Mouse (Mus musculus) CH12.LX (cell line): Measurements from ENCODE around the gene Engase. TPM values are rescaled to one million over a fixed set of nuclear protein-coding genes. Genes with fewer than 3 reads are reported as not detected.

Source experiments
- DNase-seq: peaks from one replicate; pipeline ENCODE4 v3.0.0-alpha.2; 2013; ENCODE audit errors: extremely low read depth
- H3K27ac ChIP-seq: 2 replicates; pipeline ENCODE4 v1.5.1; 2012; ENCODE audit warnings: low read depth, mild to moderate bottlenecking, control low read depth, moderate library complexity; ENCODE audit not compliant: insufficient read depth
- H3K27me3 ChIP-seq: replicated peaks from 2 replicates; pipeline ENCODE3; 2012; ENCODE audit warnings: inconsistent platforms
- H3K36me3 ChIP-seq, 2 experiments: replicated peaks in 1 of 2; 2 replicates each; pipeline versions ENCODE3 to v1.6.1; 2012; ENCODE audit warnings: inconsistent platforms in 1 of 2, low read length in 1 of 2, mild to moderate bottlenecking in 1 of 2, mixed read lengths in 1 of 2, moderate library complexity in 1 of 2; ENCODE audit not compliant: control insufficient read depth in 1 of 2, insufficient read depth in 1 of 2
- H3K4me1 ChIP-seq, 2 experiments: 2 replicates each; pipeline ENCODE4 v1.6.1; 2012; ENCODE audit warnings: inconsistent platforms in 1 of 2, moderate library complexity in 1 of 2; ENCODE audit not compliant: insufficient read depth in 2 of 2, control insufficient read depth in 1 of 2
- H3K4me2 ChIP-seq: 2 replicates; pipeline ENCODE4 v1.6.1; 2012; ENCODE audit warnings: low read depth, mild to moderate bottlenecking, control low read depth; ENCODE audit not compliant: poor library complexity, insufficient read depth, severe bottlenecking
- H3K4me3 ChIP-seq, 3 experiments: fragments of 150-350 bp in 1 of 3; sonication (generic) in 1 of 3; replicated peaks in 1 of 3; 2 replicates each; pipeline versions ENCODE3 to v1.5.1; 2011 to 2012; ENCODE audit warnings: low read depth in 2 of 3, low read length in 2 of 3, mild to moderate bottlenecking in 2 of 3, moderate library complexity in 2 of 3, control low read depth in 1 of 3, improper control_type of control experiment in 1 of 3, inconsistent platforms in 1 of 3, mixed read lengths in 1 of 3; ENCODE audit not compliant: poor library complexity in 1 of 3
- H3K79me2 ChIP-seq: replicated peaks from 2 replicates; pipeline ENCODE4 v1.6.1; 2012; ENCODE audit warnings: mild to moderate bottlenecking, moderate library complexity; ENCODE audit not compliant: control insufficient read depth, poor library complexity, insufficient read depth, severe bottlenecking; ENCODE audit errors: extremely low read depth
- H3K9ac ChIP-seq: 2 replicates; pipeline ENCODE4 v1.6.1; 2012; ENCODE audit warnings: low read depth, mild to moderate bottlenecking, control low read depth, moderate library complexity; ENCODE audit not compliant: insufficient read depth
- H3K9me3 ChIP-seq: replicated peaks from 2 replicates; pipeline ENCODE3; 2012; ENCODE audit warnings: low read length, inconsistent platforms, mixed read lengths
- CHD1 ChIP-seq: IDR thresholded peaks from 2 replicates; pipeline ENCODE4 v1.6.1; 2012; ENCODE audit warnings: low read depth, low read length, improper control_type of control experiment, inconsistent platforms
- CTCF ChIP-seq, 2 experiments: IDR thresholded peaks in 1 of 2; conservative IDR thresholded peaks in 1 of 2; 2 replicates each; pipeline ENCODE4 v1.5.1; 2011 to 2012; ENCODE audit warnings: low read depth in 2 of 2, low read length in 2 of 2, improper control_type of control experiment in 1 of 2, inconsistent platforms in 1 of 2, mild to moderate bottlenecking in 1 of 2, moderate library complexity in 1 of 2
- ELF1 ChIP-seq: IDR thresholded peaks from 2 replicates; pipeline ENCODE4 v1.6.1; 2014; ENCODE audit warnings: low read depth, mild to moderate bottlenecking, inconsistent platforms, low read length, improper control_type of control experiment
- EP300 ChIP-seq: IDR thresholded peaks from 2 replicates; pipeline ENCODE4 v1.6.1; 2011; ENCODE audit warnings: low read length, improper control_type of control experiment
- JUND ChIP-seq: conservative IDR thresholded peaks from 2 replicates; pipeline ENCODE4 v1.6.1; 2011; ENCODE audit warnings: low read depth, low read length, improper control_type of control experiment
- KAT2A ChIP-seq: IDR thresholded peaks from 2 replicates; pipeline ENCODE4 v1.6.1; 2012; ENCODE audit warnings: low read length, improper control_type of control experiment, inconsistent platforms; ENCODE audit not compliant: insufficient replicate concordance
- MXI1 ChIP-seq: IDR thresholded peaks from 2 replicates; pipeline ENCODE4 v1.6.1; 2011; ENCODE audit warnings: mild to moderate bottlenecking, low read depth, low read length, improper control_type of control experiment
- MYC ChIP-seq: IDR thresholded peaks from 2 replicates; pipeline ENCODE4 v1.6.1; 2011; ENCODE audit warnings: low read depth, mild to moderate bottlenecking, improper control_type of control experiment, low read length
- NELFE ChIP-seq: IDR thresholded peaks from 2 replicates; pipeline ENCODE4 v1.6.1; 2011; ENCODE audit warnings: low read depth, low read length, improper control_type of control experiment
- PAX5 ChIP-seq: IDR thresholded peaks from 2 replicates; pipeline ENCODE4 v1.6.1; 2012; ENCODE audit warnings: low read length, inconsistent platforms, mixed read lengths
- SMC3 ChIP-seq: IDR thresholded peaks from 2 replicates; pipeline ENCODE4 v1.6.1; 2011; ENCODE audit warnings: low read depth, low read length, improper control_type of control experiment
- TBP ChIP-seq: conservative IDR thresholded peaks from 2 replicates; pipeline ENCODE4 v1.6.1; 2011; ENCODE audit warnings: low read depth, low read length, improper control_type of control experiment
- TCF12 ChIP-seq: IDR thresholded peaks from 2 replicates; pipeline ENCODE4 v1.6.1; 2014; ENCODE audit warnings: low read depth, mild to moderate bottlenecking, inconsistent platforms, low read length, improper control_type of control experiment
- USF2 ChIP-seq: conservative IDR thresholded peaks from 2 replicates; pipeline ENCODE4 v1.6.1; 2011; ENCODE audit warnings: low read depth, low read length, improper control_type of control experiment
- ZC3H11A ChIP-seq: IDR thresholded peaks from 2 replicates; pipeline ENCODE4 v1.6.1; 2012; ENCODE audit warnings: low read depth, mild to moderate bottlenecking, inconsistent platforms, low read length, improper control_type of control experiment
- ZKSCAN1 ChIP-seq: IDR thresholded peaks from 2 replicates; pipeline ENCODE4 v1.6.1; 2012; ENCODE audit warnings: low read depth, inconsistent platforms, low read length, improper control_type of control experiment, borderline replicate concordance
- ZMIZ1 ChIP-seq: IDR thresholded peaks from 2 replicates; pipeline ENCODE4 v1.6.1; 2012; ENCODE audit warnings: low read depth, mild to moderate bottlenecking, inconsistent platforms, low read length, improper control_type of control experiment
- ZNF384 ChIP-seq: IDR thresholded peaks from 2 replicates; pipeline ENCODE4 v1.6.1; 2012; ENCODE audit warnings: low read depth, low read length, improper control_type of control experiment, inconsistent platforms
- dilution Hi-C: fragments of 300-500 bp; cut with MboI; formaldehyde crosslinking; loops from 2 replicates; pipeline ENCODE4 v1.14.3; 2020; ENCODE audit warnings: low sequenced_read_pairs; ENCODE audit not compliant: extremely low pct_unique_long_range_greater_than_20kb, extremely low pct_ligation_motif_present
- in situ Hi-C: fragments of 300-500 bp; cut with MboI; formaldehyde crosslinking; loops from 3 replicates; pipeline ENCODE4 v1.14.3; 2019; ENCODE audit warnings: low sequenced_read_pairs, low pct_ligation_motif_present, low pct_unique_long_range_greater_than_20kb, mixed read lengths
- polyA plus RNA-seq: library from polyadenylated mRNA; unstranded; fragments of >175 nt; gene quantifications from 2 replicates; pipeline ENCODE4 v1.2.1, GENCODE M21; 2012; ENCODE audit warnings: low read depth; ENCODE audit not compliant: insufficient read length
- total RNA-seq, 2 experiments: library from RNA; depleted of rRNA; stranded (reverse); fragments of 300-350 nt in 1 of 2; fragments of >200 nt in 1 of 2; gene quantifications; 2 replicates each; pipeline ENCODE4 v1.2.3; 2012 to 2014

The Engase gene
- total and polyA plus RNA-seq, 3 experiments, result 7.0 to 12.1 (median 9.7) TPM

- no peak for TF ChIP-seq JUND
Measured at GRCm38 (mm10) chr11:118476396-118477373, at the start of gene Engase (continued).

- H3K36me3 ChIP-seq, result no peaks in the 10 kb centered on the region
- 0 out of 2 replicates have a peak overlapping the region, but pooled peaks have one; percentile 21 for H3K4me2 ChIP-seq
- no peak overlapping the region for H3K4me3 ChIP-seq
- H3K4me1 ChIP-seq, result peaks cover 15 to 29% of the 10 kb centered on the region in 2 experiments
- H3K79me2 ChIP-seq, result no peaks in the 10 kb centered on the region
- DNase-seq, result no peak
- no peak overlapping the region for H3K27ac ChIP-seq
- peaks cover 86% of the 10 kb centered on the region for H3K27me3 ChIP-seq
- TF ChIP-seq MYC, result no peak
- TF ChIP-seq EP300, result 0 out of 2 replicates have a peak, but pooled peaks have one; percentile 11
- in situ Hi-C loops, result loop anchor here (25.0 kb wide), 1 partner anchor 310 kb away; no protein-coding TSS in a partner anchor
- H3K9me3 ChIP-seq, result no peaks in the 10 kb centered on the region
- no peak overlapping the region for H3K9ac ChIP-seq
- dilution Hi-C loops, result no loop called here
Measured at GRCm38 (mm10) chr11:118427266-118427779, 49.3 kb upstream of the Engase start.

DNA sequence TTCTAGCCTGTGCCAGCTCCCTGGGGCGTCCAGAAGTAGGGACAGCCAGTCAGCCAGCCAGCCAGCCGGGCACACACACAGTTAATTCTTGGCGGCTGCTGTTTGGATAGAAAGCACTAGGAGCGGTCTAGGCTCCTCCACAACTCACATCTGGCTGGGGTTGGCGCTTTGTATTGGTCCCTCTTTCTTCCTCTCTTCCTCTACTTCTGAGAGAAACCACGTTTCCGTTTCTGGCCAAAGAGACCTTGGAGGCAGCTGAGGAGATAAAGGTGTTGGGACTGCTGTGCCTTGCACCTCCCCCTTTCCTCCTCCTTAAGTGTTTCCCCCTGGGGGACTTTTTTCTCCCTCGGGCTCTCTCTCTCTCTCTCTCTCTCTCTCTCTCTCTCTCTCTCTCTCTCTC is 48.6 kb upstream of the Engase start, which contains the start of gene C1qtnf1:
C1qtnf1 (plus strand) TSS at position 218 of the 400 bp plus-strand sequence.
- no peak for TF ChIP-seq CHD1
- Histone ChIP-seq H3K4me2 (peak within 1 kb of the TSS; percentile 21; the same call in 1 of the 2 replicates), H3K4me3 (no peak within 1 kb of the TSS), H3K27ac (no peak within 1 kb of the TSS), H3K9ac (no peak within 1 kb of the TSS), H3K36me3 (no peaks in the 10 kb centered on the region), H3K79me2 (no peaks in the 10 kb centered on the region), H3K9me3 (no peaks in the 10 kb centered on the region), H3K27me3 (peaks cover 89% of the 10 kb centered on the region), H3K4me1 (peaks cover 13 to 25% of the 10 kb centered on the region in 2 experiments)
- in situ Hi-C loops (loop anchor here (25.0 kb wide), 1 partner anchor 309 kb away; no protein-coding TSS in a partner anchor), dilution Hi-C loops (no loop called here)
- DNase-seq, result no peak

- TF ChIP-seq CTCF (conservative IDR thresholded peaks at IDR 0.05 in 1 of 2, IDR thresholded peaks at IDR 0.05 in 1 of 2; ENCODE audit: low read depth in 2 of 2, low read length in 2 of 2) (no peak), ZMIZ1 (no peak), EP300 (no peak), USF2 (no peak), PAX5 (no peak), MXI1 (no peak), TBP (no peak), ZC3H11A (no peak), ZNF384 (no peak), ELF1 (no peak), NELFE (no peak), ZKSCAN1 (no peak), MYC (no peak), TCF12 (no peak), SMC3 (no peak), KAT2A (no peak), JUND (no peak)
- Histone ChIP-seq H3K27ac (no peak overlapping the region), H3K4me2 (0 out of 2 replicates have a peak overlapping the region, but pooled peaks have one; percentile 21), H3K9ac (no peak overlapping the region), H3K9me3 (no peaks in the 10 kb centered on the region), H3K4me3 (no peak overlapping the region), H3K27me3 (peaks cover 92% of the 10 kb centered on the region), H3K79me2 (no peaks in the 10 kb centered on the region), H3K36me3 (no peaks in the 10 kb centered on the region), H3K4me1 (peaks cover 10 to 21% of the 10 kb centered on the region in 2 experiments)
- DNase-seq, result no peak
- dilution Hi-C loops (no loop called here), in situ Hi-C loops (loop anchor here (25.0 kb wide), 1 partner anchor 309 kb away; no protein-coding TSS in a partner anchor)
Measured at GRCm38 (mm10) chr11:118428460-118428868, 48.2 kb upstream of the Engase start.
